Mouse (Mus musculus) C2C12 (cell line): ENCODE measurements around the gene Tsc22d1.

ENCODE experiments used
- CTCF ChIP-seq: IDR thresholded peaks from one replicate; pipeline ENCODE4 v1.5.1; 2011; ENCODE audit not compliant: control insufficient read depth, insufficient read depth, insufficient read length
- MAX ChIP-seq: IDR thresholded peaks from one replicate; pipeline ENCODE4 v1.6.1; 2011; ENCODE audit warnings: mild to moderate bottlenecking, control low read depth

DNA sequence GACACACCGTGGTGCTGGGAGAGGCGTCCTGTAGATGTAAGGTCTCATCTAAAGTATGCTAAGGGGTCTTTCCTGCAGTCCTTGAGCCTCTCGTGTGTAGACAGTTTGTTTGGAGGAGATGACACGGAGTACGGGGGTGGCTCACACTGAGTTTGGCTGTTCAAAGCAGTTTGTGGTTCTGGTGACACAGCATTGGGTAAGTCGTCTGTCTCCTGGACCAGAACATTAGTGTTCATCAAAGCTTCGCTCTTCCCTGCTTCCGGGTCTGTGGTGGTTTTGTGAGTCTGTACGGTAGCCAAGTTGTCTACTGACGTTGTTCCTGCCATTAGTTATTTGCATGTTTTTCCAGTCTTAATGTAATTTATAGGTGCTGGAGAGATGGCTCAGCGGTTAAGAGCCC, 65.7 kb downstream of the Tsc22d1 start:
- TF ChIP-seq CTCF (no peak), MAX (no peak)
